Mouse (Mus musculus) megakaryocyte, embryonic 14.5 days (primary cell): ENCODE data around the gene 6030468B19Rik.

ENCODE experiments used
- FLI1 ChIP-seq: IDR thresholded peaks from 2 replicates; pipeline ENCODE4 v1.6.1; 2012; ENCODE audit warnings: low read length, inconsistent platforms, mixed read lengths
- GATA1 ChIP-seq: IDR thresholded peaks from 3 replicates; pipeline ENCODE4 v1.6.1; 2012; ENCODE audit warnings: mixed read lengths, low read length, inconsistent platforms, borderline replicate concordance

DNA sequence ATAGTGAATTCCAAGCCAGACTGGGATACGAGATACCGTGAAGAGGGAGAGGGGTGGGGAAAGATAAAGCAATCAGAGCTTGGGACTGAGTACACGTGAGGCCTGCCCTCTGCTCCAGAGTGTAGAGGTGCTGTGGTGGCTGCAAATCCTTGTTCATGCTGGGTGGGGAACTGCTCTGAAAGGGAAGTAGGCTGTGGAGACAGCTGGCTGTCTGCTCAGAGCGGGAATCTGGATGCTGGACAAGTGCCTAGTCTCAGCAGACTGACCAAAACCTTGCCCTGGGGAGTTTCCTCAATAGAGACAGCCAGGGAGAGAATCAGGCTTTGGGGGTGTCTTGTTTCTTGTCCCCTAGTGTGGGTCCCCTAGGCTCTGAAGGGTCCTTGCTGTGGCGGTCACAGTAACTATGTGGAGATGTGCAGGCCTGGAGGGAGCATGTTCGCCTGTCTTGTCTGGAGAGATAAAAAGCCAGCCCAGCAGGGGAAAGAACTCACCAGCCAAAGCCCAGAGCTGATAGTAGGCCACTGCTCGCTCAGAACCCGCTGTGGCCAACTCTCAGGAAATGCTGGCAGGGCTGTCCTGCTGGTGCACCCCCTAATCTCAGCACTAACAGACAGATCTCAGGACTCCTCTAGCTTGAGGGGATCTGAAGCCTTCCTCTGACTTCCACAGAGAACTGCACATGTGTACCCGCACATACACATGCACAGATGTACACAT is 31.6 kb downstream of the 6030468B19Rik start:
- TF ChIP-seq GATA1 (no peak; the same call in 2 of the 3 replicates), FLI1 (no peak)
